9 mouse cellular contexts compared by ENCODE assay signal in genomic region chr1:73743737-73744554, GRCm38 (mm10).
DNase-seq lines count a peak whose midpoint lies in the region; ATAC-seq and TF ChIP-seq lines count a peak whose summit lies in the region.
"Had no signal": no experiment of that assay in that cellular context is flagged by ENCODE, and none has a peak within 500 bp of the region (broad histone marks: within the 10 kb centered on the region; RNA-seq: fewer than 3 reads in every experiment).

No protein-coding gene starts in this region.

- TF ChIP-seq CTCF in olfactory bulb, adult 2 months (IDR thresholded peaks at IDR 0.05; ENCODE audit: insufficient read depth, low read depth, low read length) = no peak

- H3K27me3 ChIP-seq in kidney, embryonic 16.5 days (ENCODE audit: insufficient read depth, low read length) = no peaks in the 10 kb centered on the region
- H3K27me3 ChIP-seq in forebrain, embryonic 12.5 days = no peaks in the 10 kb centered on the region
- no peaks in the 10 kb centered on the region for H3K27me3 ChIP-seq in limb, embryonic 14.5 days (ENCODE audit: control insufficient read depth, insufficient read depth, low read length)

- no peak for TF ChIP-seq POLR2A in limb, embryonic 14.5 days (IDR thresholded peaks at IDR 0.05; ENCODE audit: borderline replicate concordance, extremely low read depth, insufficient read depth, insufficient read length)
- no peak for TF ChIP-seq POLR2A in olfactory bulb, adult 2 months (IDR thresholded peaks at IDR 0.05; ENCODE audit: insufficient read depth, low read depth, low read length)

- WGBS in kidney, embryonic 16.5 days = 14% methylated on average over 6 of the region's 6 CpGs
- WGBS in forebrain, embryonic 12.5 days = 10% methylated on average over 6 of the region's 6 CpGs
- WGBS in limb, embryonic 14.5 days = 16% methylated on average over 6 of the region's 6 CpGs
- 19% methylated on average over 6 of the region's 6 CpGs for WGBS in olfactory bulb, adult 2 months

- no peaks in the 10 kb centered on the region for H3K36me3 ChIP-seq in kidney, embryonic 16.5 days (ENCODE audit: insufficient read depth, low read length)
- H3K36me3 ChIP-seq in forebrain, embryonic 12.5 days (replicated peaks) = no peaks in the 10 kb centered on the region
- no peaks in the 10 kb centered on the region for H3K36me3 ChIP-seq in limb, embryonic 14.5 days (ENCODE audit: control insufficient read depth, insufficient read depth, low read length)

- H3K27ac ChIP-seq in kidney, embryonic 16.5 days (ENCODE audit: low read length) = peak overlapping the region; percentile 86
- peak overlapping the region; percentile 80 for H3K27ac ChIP-seq in forebrain, embryonic 12.5 days
- H3K27ac ChIP-seq in limb, embryonic 14.5 days (replicated peaks; ENCODE audit: low read depth, low read length) = peak overlapping the region; percentile 26; the same call in 1 of the 2 replicates
- H3K27ac ChIP-seq in olfactory bulb, adult 2 months (ENCODE audit: insufficient read depth, low read depth, low read length) = peak overlapping the region; percentile 39; the same call in 1 of the 2 replicates

- peaks cover 17% of the 10 kb centered on the region for H3K4me1 ChIP-seq in kidney, embryonic 16.5 days (ENCODE audit: insufficient read depth, low read length)
- H3K4me1 ChIP-seq in forebrain, embryonic 12.5 days = peaks cover 18% of the 10 kb centered on the region
- peaks cover 13% of the 10 kb centered on the region for H3K4me1 ChIP-seq in limb, embryonic 14.5 days (ENCODE audit: control insufficient read depth, insufficient read depth, low read length)
- H3K4me1 ChIP-seq in olfactory bulb, adult 2 months (ENCODE audit: control insufficient read depth, insufficient read depth, low read length) = peaks cover 8% of the 10 kb centered on the region

- peak overlapping the region; percentile 46; the same call in 1 of the 2 replicates for H3K9ac ChIP-seq in kidney, embryonic 16.5 days (replicated peaks; ENCODE audit: low read length)
- 0 out of 2 replicates have a peak overlapping the region, but pooled peaks have one; percentile 4 for H3K9ac ChIP-seq in forebrain, embryonic 12.5 days
- no peak overlapping the region for H3K9ac ChIP-seq in limb, embryonic 14.5 days (ENCODE audit: low read depth, low read length, severe bottlenecking)

- no peak overlapping the region for H3K4me2 ChIP-seq in kidney, embryonic 16.5 days (replicated peaks; ENCODE audit: low read depth, low read length)
- H3K4me2 ChIP-seq in forebrain, embryonic 12.5 days = peak overlapping the region; percentile 10; the same call in 1 of the 2 replicates
- 0 out of 2 replicates have a peak overlapping the region, but pooled peaks have one; percentile 9 for H3K4me2 ChIP-seq in limb, embryonic 14.5 days (replicated peaks; ENCODE audit: low read depth, low read length, severe bottlenecking)

- no peaks in the 10 kb centered on the region for H3K9me3 ChIP-seq in kidney, embryonic 16.5 days (ENCODE audit: low read length)
- no peaks in the 10 kb centered on the region for H3K9me3 ChIP-seq in forebrain, embryonic 12.5 days
- no peaks in the 10 kb centered on the region for H3K9me3 ChIP-seq in limb, embryonic 14.5 days (ENCODE audit: control insufficient read depth, low read length)

- ATAC-seq in kidney, embryonic 16.5 days (ENCODE audit: low FRiP score, low TSS enrichment) = peak; percentile 91
- peak; percentile 79 for ATAC-seq in forebrain, embryonic 12.5 days (ENCODE audit: low FRiP score)
- peak; percentile 81; the same call in 1 of the 2 replicates for ATAC-seq in limb, embryonic 14.5 days (ENCODE audit: low FRiP score, low read depth)

- H3K4me3 ChIP-seq in kidney, embryonic 16.5 days (ENCODE audit: low read length) = no peak overlapping the region
- no peak overlapping the region for H3K4me3 ChIP-seq in forebrain, embryonic 12.5 days (replicated peaks)
- no peak overlapping the region for H3K4me3 ChIP-seq in limb, embryonic 14.5 days (replicated peaks; ENCODE audit: low read length)
- no peak overlapping the region for H3K4me3 ChIP-seq in olfactory bulb, adult 2 months (ENCODE audit: insufficient read depth, low read depth, low read length)

- DNase-seq in kidney, adult 9 months = no peak
- peak; percentile 55 for DNase-seq in limb, embryonic 14.5 days (ENCODE audit: low spot score)
- no peak for DNase-seq in spleen, postnatal 4 days (ENCODE audit: low spot score in 2 of 2)
- no peak for DNase-seq in cerebellum, adult 11 months
- no peak for DNase-seq in adrenal gland, adult 18-20 months (ENCODE audit: low spot score in 2 of 2)
- DNase-seq: thymus, postnatal 25 days had no signal

Comparison
In these comparisons a context has a peak if more than half of its experiments do, and no peak if none do; other contexts are left out.
1. H3K27ac ChIP-seq: peak in every context shown above with its lines; median percentile 86 in kidney, embryonic 16.5 days; 80 in forebrain, embryonic 12.5 days; 39 in olfactory bulb, adult 2 months; 26 in limb, embryonic 14.5 days.